Mouse (Mus musculus) thymus, adult 2 months (tissue): ENCODE measurements around the gene Frmd4a. TPM values are rescaled to one million over a fixed set of nuclear protein-coding genes. Genes with fewer than 3 reads are reported as not detected.

Experiments
- DNase-seq: peaks from one replicate; pipeline ENCODE4 v3.0.0; 2021
- H3K27ac ChIP-seq: fragments of 200-500 bp; 2 replicates; pipeline ENCODE4 v1.5.1; 2012; ENCODE audit warnings: low read length, control low read depth; ENCODE audit not compliant: control insufficient read depth, insufficient read depth
- H3K27me3 ChIP-seq: fragments of 200-500 bp; 2 replicates; pipeline ENCODE4 v1.6.1; 2012; ENCODE audit warnings: mild to moderate bottlenecking, low read length, moderate library complexity, mixed read lengths; ENCODE audit not compliant: control insufficient read depth, insufficient read depth
- H3K36me3 ChIP-seq: fragments of 200-500 bp; 2 replicates; pipeline ENCODE4 v1.6.1; 2012; ENCODE audit warnings: mild to moderate bottlenecking, low read length, moderate library complexity; ENCODE audit not compliant: control insufficient read depth, insufficient read depth
- H3K4me1 ChIP-seq: fragments of 200-500 bp; replicated peaks from 2 replicates; pipeline ENCODE4 v1.6.1; 2012; ENCODE audit warnings: low read length; ENCODE audit not compliant: control insufficient read depth, insufficient read depth
- H3K4me3 ChIP-seq: fragments of 200-500 bp; 2 replicates; pipeline ENCODE4 v1.5.1; 2012; ENCODE audit warnings: mild to moderate bottlenecking, low read length, control low read depth, moderate library complexity; ENCODE audit not compliant: control insufficient read depth, insufficient read depth
- CTCF ChIP-seq: fragments of 200-500 bp; IDR thresholded peaks from 2 replicates; pipeline ENCODE4 v1.5.1; 2012; ENCODE audit warnings: mild to moderate bottlenecking, control low read depth, low read length, moderate library complexity, borderline replicate concordance; ENCODE audit not compliant: control insufficient read depth, poor library complexity, insufficient read depth; ENCODE audit errors: extremely low read depth
- POLR2A ChIP-seq: fragments of 200-500 bp; IDR thresholded peaks from 2 replicates; pipeline ENCODE4 v1.6.1; 2012; ENCODE audit warnings: mild to moderate bottlenecking, low read length, control low read depth, moderate library complexity; ENCODE audit not compliant: control insufficient read depth, poor library complexity, insufficient read depth; ENCODE audit errors: extremely low read depth
- WGBS: fragments of 180-500 bp; shearing (Covaris S2); methylation state at CpG from one replicate; pipeline ENCODE4 v1.1.7; 2018; 5-methylcytosine and 5-hydroxymethylcytosine counted together
- polyA plus RNA-seq: library from polyadenylated mRNA; depleted of rRNA; stranded (reverse); fragments of >200 nt; gene quantifications from 2 replicates; pipeline ENCODE4 v1.2.3, GENCODE M21; 2012

Gene Frmd4a
- polyA plus RNA-seq, 1 experiment = 17.5 TPM

- DNase-seq = no peak
- Histone ChIP-seq H3K27ac (no peak overlapping the region), H3K27me3 (no peaks in the 10 kb centered on the region; the same call in 1 of the 2 replicates), H3K4me1 (no peaks in the 10 kb centered on the region), H3K4me3 (no peak overlapping the region), H3K36me3 (no peaks in the 10 kb centered on the region)
- TF ChIP-seq POLR2A = no peak
- TF ChIP-seq CTCF = no peak
- WGBS = 85% methylated on average over 5 of the region's 5 CpGs
Observed at GRCm38 (mm10) chr2:4154036-4154653, 136.6 kb downstream of the Frmd4a start.

DNA sequence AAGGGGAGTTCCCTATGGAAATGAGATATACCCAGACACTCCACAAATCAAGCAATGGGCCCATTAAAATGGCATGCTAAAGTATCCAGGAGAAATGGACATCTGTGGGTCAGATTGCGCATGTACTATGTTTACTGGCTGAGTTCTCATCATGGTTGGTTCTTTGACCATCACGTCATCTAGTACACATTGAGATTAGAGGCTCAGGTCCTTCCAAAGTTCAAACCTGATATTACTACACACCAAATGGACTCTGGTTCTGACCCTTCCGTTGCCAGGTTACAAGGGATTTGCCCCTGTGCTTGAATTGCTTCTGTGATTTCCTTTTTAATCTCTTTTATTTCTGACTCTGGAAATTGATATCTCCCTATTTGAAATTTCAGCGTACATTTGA, 137.1 kb downstream of the Frmd4a start:
- no peak overlapping the region for H3K27ac ChIP-seq
- WGBS = 92% methylated on average over 4 of the region's 4 CpGs
- no peak for TF ChIP-seq POLR2A
- no peak for TF ChIP-seq CTCF
- no peak overlapping the region for H3K4me3 ChIP-seq
- H3K36me3 ChIP-seq = no peaks in the 10 kb centered on the region
- no peaks in the 10 kb centered on the region for H3K4me1 ChIP-seq
- no peak for DNase-seq
- H3K27me3 ChIP-seq = no peaks in the 10 kb centered on the region; the same call in 1 of the 2 replicates

DNA sequence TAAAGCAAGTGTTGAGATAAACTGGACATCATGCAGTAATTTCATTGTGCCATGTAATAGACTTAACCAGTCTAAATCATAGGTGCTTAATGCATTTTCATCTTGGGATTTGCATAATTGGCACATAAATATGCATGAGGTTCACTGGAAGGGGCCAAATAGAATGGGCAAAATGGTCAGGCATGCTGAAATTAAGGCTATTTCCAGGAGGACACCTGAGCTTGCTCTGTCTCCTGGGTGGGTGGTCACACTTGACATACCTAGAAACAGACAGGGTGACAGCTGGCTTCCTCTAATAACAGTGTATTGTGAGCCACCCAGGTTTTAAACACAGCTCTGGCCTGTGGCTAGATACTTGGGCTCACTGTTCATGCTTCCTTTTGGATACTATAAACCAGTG, 137.9 kb downstream of the Frmd4a start:
- H3K27ac ChIP-seq = no peak overlapping the region
- no peak for TF ChIP-seq CTCF
- no peak for TF ChIP-seq POLR2A
- H3K36me3 ChIP-seq = no peaks in the 10 kb centered on the region
- no peak overlapping the region for H3K4me3 ChIP-seq
- H3K4me1 ChIP-seq = no peaks in the 10 kb centered on the region
- no peaks in the 10 kb centered on the region; the same call in 1 of the 2 replicates for H3K27me3 ChIP-seq
- no peak for DNase-seq

GRCm38 (mm10) chr2:4156511-4156910, 139.0 kb downstream of the Frmd4a start:
- Histone ChIP-seq H3K4me3 (no peak overlapping the region), H3K4me1 (no peaks in the 10 kb centered on the region), H3K27ac (no peak overlapping the region), H3K36me3 (no peaks in the 10 kb centered on the region), H3K27me3 (no peaks in the 10 kb centered on the region; the same call in 1 of the 2 replicates)
- TF ChIP-seq CTCF (no peak), POLR2A (no peak)
- DNase-seq = no peak

DNA sequence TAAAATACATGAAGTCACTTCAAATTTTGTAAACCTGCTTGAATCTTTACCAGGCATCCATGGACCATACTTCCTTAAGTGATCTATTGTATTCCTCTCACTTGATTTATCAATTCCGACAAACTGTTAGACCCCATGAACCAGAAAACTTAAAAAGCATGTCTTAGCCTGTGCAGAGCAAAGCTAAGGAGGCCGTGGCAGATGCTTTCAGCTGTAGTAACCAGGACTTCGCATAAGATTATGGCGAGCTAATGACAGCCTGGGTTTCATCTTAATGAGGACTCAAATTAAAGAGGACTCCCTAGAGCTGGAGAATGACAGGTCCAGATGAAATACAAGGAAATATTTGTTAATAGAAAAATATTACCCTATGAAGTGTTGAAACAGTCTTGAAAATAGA, 139.9 kb downstream of the Frmd4a start:
- 93% methylated on average over 4 of the region's 4 CpGs for WGBS

DNA sequence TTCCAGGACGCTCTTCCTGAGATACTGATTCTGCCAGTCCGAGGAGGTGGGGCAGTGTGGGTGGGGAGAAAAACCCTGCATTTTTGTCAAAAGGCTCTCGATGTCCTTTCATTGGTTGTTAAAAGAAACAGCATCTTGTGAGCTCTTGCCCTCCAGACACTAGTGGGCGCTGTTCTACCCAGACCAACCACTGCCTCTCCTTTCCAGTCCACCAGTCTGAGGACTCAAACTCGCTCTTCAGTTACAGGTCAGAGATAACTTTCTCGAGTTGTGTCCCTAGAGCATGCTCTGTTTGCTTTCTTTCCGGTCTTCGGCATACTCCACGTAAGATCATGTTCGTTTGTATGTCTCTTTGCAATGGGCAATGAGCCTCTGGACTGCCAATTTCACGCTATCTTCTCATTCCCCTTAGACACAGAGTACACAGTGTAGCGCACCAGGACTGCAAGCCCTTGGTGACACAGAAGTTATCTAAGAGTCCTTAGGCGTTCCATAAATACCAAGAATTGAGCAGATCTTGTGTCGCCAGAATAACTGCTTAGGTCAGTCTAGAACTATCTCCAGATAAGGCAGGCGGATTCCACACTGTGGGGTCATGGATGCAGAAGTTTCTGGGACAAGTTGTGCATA, 142.2 kb downstream of the Frmd4a start:
- 91% methylated on average over 15 of the region's 15 CpGs for WGBS
- Histone ChIP-seq H3K27ac (no peak overlapping the region), H3K27me3 (no peaks in the 10 kb centered on the region), H3K4me1 (no peaks in the 10 kb centered on the region), H3K4me3 (no peak overlapping the region), H3K36me3 (no peaks in the 10 kb centered on the region)
- TF ChIP-seq CTCF (no peak), POLR2A (no peak)
- DNase-seq = no peak

More for the DNA sequence above, 139.9 kb downstream of the Frmd4a start:
- H3K36me3 ChIP-seq = no peaks in the 10 kb centered on the region
- TF ChIP-seq POLR2A (no peak), CTCF (no peak)
- no peak overlapping the region for H3K27ac ChIP-seq
- H3K4me3 ChIP-seq = no peak overlapping the region
- no peaks in the 10 kb centered on the region for H3K4me1 ChIP-seq
- H3K27me3 ChIP-seq = no peaks in the 10 kb centered on the region; the same call in 1 of the 2 replicates
- DNase-seq = no peak
